Mouse (Mus musculus) MEL (cell line): ENCODE data around the gene Ptpdc1.

ENCODE experiments used
- CTCF ChIP-seq, 3 experiments: IDR thresholded peaks in 2 of 3; conservative IDR thresholded peaks in 1 of 3; 2 replicates each; pipeline ENCODE4 v1.5.1; 2011 to 2012; ENCODE audit warnings: low read length in 3 of 3, low read depth in 2 of 3, mild to moderate bottlenecking in 2 of 3, improper control_type of control experiment in 1 of 3, inconsistent platforms in 1 of 3, mixed read lengths in 1 of 3, moderate library complexity in 1 of 3; ENCODE audit not compliant: control insufficient read depth in 1 of 3, insufficient read depth in 1 of 3, poor library complexity in 1 of 3, severe bottlenecking in 1 of 3
- E2F4 ChIP-seq: IDR thresholded peaks from 2 replicates; pipeline ENCODE4 v1.6.1; 2011; ENCODE audit warnings: low read depth, low read length, improper control_type of control experiment, borderline replicate concordance
- EP300 ChIP-seq, 2 experiments: IDR thresholded peaks; 2 replicates each; pipeline ENCODE4 v1.6.1; 2011; ENCODE audit warnings: improper control_type of control experiment in 2 of 2, low read length in 2 of 2, low read depth in 1 of 2, mild to moderate bottlenecking in 1 of 2
- GATA1 ChIP-seq: IDR thresholded peaks from 2 replicates; pipeline ENCODE4 v1.6.1; 2011; ENCODE audit warnings: low read depth, low read length, improper control_type of control experiment
- HCFC1 ChIP-seq: IDR thresholded peaks from 2 replicates; pipeline ENCODE4 v1.6.1; 2012; ENCODE audit warnings: low read depth, mild to moderate bottlenecking, inconsistent platforms, low read length, improper control_type of control experiment, moderate library complexity
- MXI1 ChIP-seq: IDR thresholded peaks from 2 replicates; pipeline ENCODE4 v1.6.1; 2011; ENCODE audit warnings: mild to moderate bottlenecking, low read depth, low read length, improper control_type of control experiment
- POLR2A ChIP-seq, 2 experiments: IDR thresholded peaks; 2 replicates each; pipeline ENCODE4 v1.6.1; 2011 to 2012; ENCODE audit warnings: low read length in 2 of 2, mild to moderate bottlenecking in 2 of 2, control low read depth in 1 of 2, improper control_type of control experiment in 1 of 2, low read depth in 1 of 2, moderate library complexity in 1 of 2; ENCODE audit not compliant: control insufficient read depth in 1 of 2, insufficient read depth in 1 of 2, poor library complexity in 1 of 2
- POLR2AphosphoS2 ChIP-seq: IDR thresholded peaks from 2 replicates; pipeline ENCODE4 v1.6.1; 2011; ENCODE audit warnings: low read length, improper control_type of control experiment
- SMC3 ChIP-seq: IDR thresholded peaks from 2 replicates; pipeline ENCODE4 v1.6.1; 2011; ENCODE audit warnings: low read depth, low read length, improper control_type of control experiment
- TCF12 ChIP-seq: IDR thresholded peaks from 2 replicates; pipeline ENCODE4 v1.6.1; 2014; ENCODE audit warnings: low read depth, mild to moderate bottlenecking, inconsistent platforms, low read length, improper control_type of control experiment, moderate library complexity
- USF1 ChIP-seq: IDR thresholded peaks from 2 replicates; pipeline ENCODE4 v1.6.1; 2014; ENCODE audit warnings: low read depth, mild to moderate bottlenecking, inconsistent platforms, low read length, improper control_type of control experiment, moderate library complexity
- USF2 ChIP-seq, 2 experiments: IDR thresholded peaks; 2 replicates each; pipeline ENCODE4 v1.6.1; 2011 to 2012; ENCODE audit warnings: improper control_type of control experiment in 2 of 2, low read length in 2 of 2, borderline replicate concordance in 1 of 2, inconsistent platforms in 1 of 2, low read depth in 1 of 2, mild to moderate bottlenecking in 1 of 2; ENCODE audit not compliant: insufficient read depth in 1 of 2
- ZNF384 ChIP-seq: IDR thresholded peaks from 2 replicates; pipeline ENCODE4 v1.6.1; 2012; ENCODE audit warnings: low read depth, mild to moderate bottlenecking, inconsistent platforms, low read length, improper control_type of control experiment

- TF ChIP-seq POLR2AphosphoS2: no peak
- TF ChIP-seq POLR2A (IDR thresholded peaks at IDR 0.05; ENCODE audit: control insufficient read depth in 1 of 2, insufficient read depth in 1 of 2, low read depth in 1 of 2, low read length in 2 of 2, poor library complexity in 1 of 2): no peak
- peak in 1 of 3 experiments; percentile 29; a peak in 2 of 6 replicates for TF ChIP-seq CTCF (IDR thresholded peaks at IDR 0.05 in 2 of 3, conservative IDR thresholded peaks at IDR 0.05 in 1 of 3; ENCODE audit: control insufficient read depth in 1 of 3, insufficient read depth in 1 of 3, low read depth in 2 of 3, low read length in 3 of 3, poor library complexity in 1 of 3, severe bottlenecking in 1 of 3)
- no peak for TF ChIP-seq E2F4
- TF ChIP-seq USF1: no peak
- no peak for TF ChIP-seq MXI1
- no peak for TF ChIP-seq USF2 (IDR thresholded peaks at IDR 0.05; ENCODE audit: borderline replicate concordance in 1 of 2, insufficient read depth in 1 of 2, low read depth in 1 of 2, low read length in 2 of 2)
- TF ChIP-seq EP300 (IDR thresholded peaks at IDR 0.05; ENCODE audit: low read depth in 1 of 2, low read length in 2 of 2): no peak
- TF ChIP-seq TCF12: no peak
- no peak for TF ChIP-seq GATA1
- no peak for TF ChIP-seq ZNF384
- no peak for TF ChIP-seq HCFC1
- peak; percentile 53 for TF ChIP-seq SMC3
Measured at GRCm38 (mm10) chr13:48582688-48583379, 42.6 kb downstream of the Ptpdc1 start.
